Mouse (Mus musculus): Measurements from ENCODE around the gene Plxdc2. TPM values are rescaled to one million over a fixed set of nuclear protein-coding genes. Genes with fewer than 3 reads are reported as not detected.

Gene Plxdc2
- polyA plus RNA-seq, 1 experiment from 2014 or later, result 27.5 TPM

- 46% methylated on average over 2 of the region's 2 CpGs for WGBS
- 0 out of 2 replicates have a peak, but pooled peaks have one; percentile 19 for ATAC-seq (ENCODE audit: low FRiP score, low read depth)
Observed at GRCm38 (mm10) chr2:16518148-16518547, 162.0 kb downstream of the Plxdc2 start.

GRCm38 (mm10) chr2:16523427-16523826, 167.3 kb downstream of the Plxdc2 start:
- Histone ChIP-seq H3K4me3 (no peak overlapping the region), H3K4me2 (no peak overlapping the region), H3K9me3 (no peaks in the 10 kb centered on the region), H3K4me1 (replicated peaks) (no peaks in the 10 kb centered on the region), H3K36me3 (no peaks in the 10 kb centered on the region), H3K9ac (no peak overlapping the region), H3K27ac (replicated peaks) (no peak overlapping the region), H3K27me3 (no peaks in the 10 kb centered on the region)
- ATAC-seq (ENCODE audit: low FRiP score, low read depth), result peak; percentile 74
- WGBS, result 71% methylated on average over 1 of the region's 1 CpGs

More at GRCm38 (mm10) chr2:16518148-16518547, 162.0 kb downstream of the Plxdc2 start:
- Histone ChIP-seq H3K9me3 (no peaks in the 10 kb centered on the region), H3K4me3 (no peak overlapping the region), H3K4me2 (no peak overlapping the region), H3K4me1 (replicated peaks) (no peaks in the 10 kb centered on the region), H3K36me3 (no peaks in the 10 kb centered on the region), H3K27ac (replicated peaks) (no peak overlapping the region), H3K27me3 (no peaks in the 10 kb centered on the region), H3K9ac (no peak overlapping the region)

- no peak for ATAC-seq (ENCODE audit: low FRiP score, low read depth)
- H3K36me3 ChIP-seq, result no peaks in the 10 kb centered on the region
- 43% methylated on average over 1 of the region's 1 CpGs for WGBS
Observed at GRCm38 (mm10) chr2:16532244-16532643, 176.1 kb downstream of the Plxdc2 start.

GRCm38 (mm10) chr2:16534566-16534965, 178.5 kb downstream of the Plxdc2 start:
- WGBS, result 87% methylated on average over 2 of the region's 2 CpGs
- Histone ChIP-seq H3K9ac (no peak overlapping the region), H3K4me2 (no peak overlapping the region), H3K9me3 (no peaks in the 10 kb centered on the region), H3K27ac (replicated peaks) (no peak overlapping the region), H3K36me3 (no peaks in the 10 kb centered on the region), H3K4me3 (no peak overlapping the region), H3K4me1 (replicated peaks) (no peaks in the 10 kb centered on the region), H3K27me3 (no peaks in the 10 kb centered on the region)
- no peak for ATAC-seq (ENCODE audit: low FRiP score, low read depth)

More at GRCm38 (mm10) chr2:16532244-16532643, 176.1 kb downstream of the Plxdc2 start:
- Histone ChIP-seq H3K4me1 (replicated peaks) (no peaks in the 10 kb centered on the region), H3K27me3 (no peaks in the 10 kb centered on the region), H3K4me3 (no peak overlapping the region), H3K9me3 (no peaks in the 10 kb centered on the region), H3K4me2 (no peak overlapping the region), H3K9ac (no peak overlapping the region), H3K27ac (replicated peaks) (no peak overlapping the region)

- 62% methylated on average over 3 of the region's 3 CpGs for WGBS
- ATAC-seq (ENCODE audit: low FRiP score, low read depth), result no peak
- Histone ChIP-seq H3K9me3 (no peaks in the 10 kb centered on the region), H3K27ac (replicated peaks) (no peak overlapping the region), H3K36me3 (no peaks in the 10 kb centered on the region), H3K4me3 (no peak overlapping the region), H3K4me2 (no peak overlapping the region), H3K27me3 (no peaks in the 10 kb centered on the region), H3K4me1 (replicated peaks) (no peaks in the 10 kb centered on the region), H3K9ac (no peak overlapping the region)
Observed at GRCm38 (mm10) chr2:16541226-16541625, 185.1 kb downstream of the Plxdc2 start.

GRCm38 (mm10) chr2:16545207-16545606, 189.1 kb downstream of the Plxdc2 start:
- Histone ChIP-seq H3K4me1 (replicated peaks) (no peaks in the 10 kb centered on the region), H3K9ac (no peak overlapping the region), H3K4me3 (no peak overlapping the region), H3K4me2 (no peak overlapping the region), H3K27ac (replicated peaks) (no peak overlapping the region), H3K27me3 (no peaks in the 10 kb centered on the region), H3K36me3 (no peaks in the 10 kb centered on the region), H3K9me3 (no peaks in the 10 kb centered on the region)
- 48% methylated on average over 3 of the region's 3 CpGs for WGBS
- ATAC-seq (ENCODE audit: low FRiP score, low read depth), result no peak

GRCm38 (mm10) chr2:16559287-16559686, 203.2 kb downstream of the Plxdc2 start:
- H3K36me3 ChIP-seq, result no peaks in the 10 kb centered on the region
- no peaks in the 10 kb centered on the region for H3K9me3 ChIP-seq
- no peak overlapping the region for H3K4me3 ChIP-seq
- no peaks in the 10 kb centered on the region for H3K27me3 ChIP-seq
- H3K9ac ChIP-seq, result no peak overlapping the region
- no peak overlapping the region for H3K4me2 ChIP-seq
- WGBS, result 38% methylated on average over 4 of the region's 4 CpGs
- H3K27ac ChIP-seq (replicated peaks), result no peak overlapping the region
- no peaks in the 10 kb centered on the region for H3K4me1 ChIP-seq (replicated peaks)
- no peak for ATAC-seq (ENCODE audit: low FRiP score, low read depth)

- Histone ChIP-seq H3K9ac (no peak overlapping the region), H3K9me3 (no peaks in the 10 kb centered on the region), H3K4me2 (no peak overlapping the region), H3K4me1 (replicated peaks) (no peaks in the 10 kb centered on the region), H3K27me3 (no peaks in the 10 kb centered on the region), H3K36me3 (no peaks in the 10 kb centered on the region), H3K27ac (replicated peaks) (no peak overlapping the region), H3K4me3 (no peak overlapping the region)
- ATAC-seq (ENCODE audit: low FRiP score, low read depth), result no peak
- WGBS, result 91% methylated on average over 2 of the region's 2 CpGs
Observed at GRCm38 (mm10) chr2:16568263-16568662, 212.2 kb downstream of the Plxdc2 start.

- no peak overlapping the region for H3K9ac ChIP-seq
- H3K4me1 ChIP-seq (replicated peaks), result no peaks in the 10 kb centered on the region
- H3K4me2 ChIP-seq, result no peak overlapping the region
- no peaks in the 10 kb centered on the region for H3K27me3 ChIP-seq
- no peaks in the 10 kb centered on the region for H3K36me3 ChIP-seq
- ATAC-seq (ENCODE audit: low FRiP score, low read depth), result 0 out of 2 replicates have a peak, but pooled peaks have one; percentile 27
- no peaks in the 10 kb centered on the region for H3K9me3 ChIP-seq
- no peak overlapping the region for H3K27ac ChIP-seq (replicated peaks)
- no peak overlapping the region for H3K4me3 ChIP-seq
- 79% methylated on average over 13 of the region's 13 CpGs for WGBS
Observed at GRCm38 (mm10) chr2:16571169-16571751, 215.2 kb downstream of the Plxdc2 start.

GRCm38 (mm10) chr2:16576566-16576965, 220.5 kb downstream of the Plxdc2 start:
- no peaks in the 10 kb centered on the region for H3K36me3 ChIP-seq
- no peaks in the 10 kb centered on the region for H3K4me1 ChIP-seq (replicated peaks)
- H3K27ac ChIP-seq (replicated peaks), result no peak overlapping the region
- H3K9me3 ChIP-seq, result no peaks in the 10 kb centered on the region
- no peak for ATAC-seq (ENCODE audit: low FRiP score, low read depth)
- no peaks in the 10 kb centered on the region for H3K27me3 ChIP-seq
- H3K9ac ChIP-seq, result no peak overlapping the region
- no peak overlapping the region for H3K4me2 ChIP-seq
- H3K4me3 ChIP-seq, result no peak overlapping the region

- H3K27me3 ChIP-seq, result no peaks in the 10 kb centered on the region
- ATAC-seq (ENCODE audit: low FRiP score, low read depth), result no peak
- 86% methylated on average over 1 of the region's 1 CpGs for WGBS
- H3K27ac ChIP-seq (replicated peaks), result no peak overlapping the region
- H3K4me3 ChIP-seq, result no peak overlapping the region
- H3K36me3 ChIP-seq, result no peaks in the 10 kb centered on the region
- H3K9ac ChIP-seq, result no peak overlapping the region
- no peaks in the 10 kb centered on the region for H3K9me3 ChIP-seq
- no peaks in the 10 kb centered on the region for H3K4me1 ChIP-seq (replicated peaks)
- no peak overlapping the region for H3K4me2 ChIP-seq
Observed at GRCm38 (mm10) chr2:16578153-16578552, 222.0 kb downstream of the Plxdc2 start.

GRCm38 (mm10) chr2:16588546-16588945, 232.4 kb downstream of the Plxdc2 start:
- no peaks in the 10 kb centered on the region for H3K27me3 ChIP-seq
- no peak overlapping the region for H3K9ac ChIP-seq
- H3K4me3 ChIP-seq, result no peak overlapping the region
- H3K36me3 ChIP-seq, result no peaks in the 10 kb centered on the region
- H3K4me2 ChIP-seq, result no peak overlapping the region
- no peak overlapping the region for H3K27ac ChIP-seq (replicated peaks)
- H3K4me1 ChIP-seq (replicated peaks), result no peaks in the 10 kb centered on the region
- H3K9me3 ChIP-seq, result 0 out of 2 replicates have a peak, but pooled peaks cover 4% of the 10 kb centered on the region
- ATAC-seq (ENCODE audit: low FRiP score, low read depth), result no peak

GRCm38 (mm10) chr2:16595451-16595850, 239.3 kb downstream of the Plxdc2 start:
- no peaks in the 10 kb centered on the region for H3K27me3 ChIP-seq
- H3K36me3 ChIP-seq, result no peaks in the 10 kb centered on the region
- no peak overlapping the region for H3K27ac ChIP-seq (replicated peaks)
- 0 out of 2 replicates have a peak, but pooled peaks cover 4% of the 10 kb centered on the region for H3K9me3 ChIP-seq
- H3K4me1 ChIP-seq (replicated peaks), result no peaks in the 10 kb centered on the region
- H3K4me3 ChIP-seq, result no peak overlapping the region
- ATAC-seq (ENCODE audit: low FRiP score, low read depth), result no peak
- no peak overlapping the region for H3K4me2 ChIP-seq
- no peak overlapping the region for H3K9ac ChIP-seq
- 91% methylated on average over 1 of the region's 1 CpGs for WGBS

Measured in hindbrain, embryonic 15.5 days (tissue).